Mouse (Mus musculus): ENCODE measurements around the gene Pcp2.
A peak's percentile ranks its signal among the peaks of the same experiment; 100 is the strongest.

Pcp2 gene

DNA sequence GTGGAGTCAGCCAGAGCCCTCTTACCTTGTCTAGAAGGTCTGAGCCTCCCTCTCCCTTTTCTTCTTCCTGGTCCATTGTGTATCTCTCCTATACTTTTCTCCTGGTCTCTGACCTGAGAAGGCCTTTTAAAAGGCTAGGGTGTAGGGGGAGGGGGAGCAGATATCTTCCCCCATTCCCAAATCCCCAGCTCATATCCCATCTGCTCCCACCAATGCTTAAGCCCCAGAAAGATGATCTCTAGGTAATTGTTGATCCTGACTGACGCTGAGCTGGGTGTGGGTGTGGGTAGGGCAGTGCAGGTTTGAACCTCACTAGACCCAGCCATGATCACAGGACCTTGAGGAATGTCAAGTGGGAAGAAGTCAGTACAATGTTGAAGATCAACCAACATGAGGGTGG lies at the start of gene Pcp2:
Gene Pcp2, minus strand, starts transcription at position 101 of the 400 bp plus-strand sequence.
- no peak for DNase-seq

DNA sequence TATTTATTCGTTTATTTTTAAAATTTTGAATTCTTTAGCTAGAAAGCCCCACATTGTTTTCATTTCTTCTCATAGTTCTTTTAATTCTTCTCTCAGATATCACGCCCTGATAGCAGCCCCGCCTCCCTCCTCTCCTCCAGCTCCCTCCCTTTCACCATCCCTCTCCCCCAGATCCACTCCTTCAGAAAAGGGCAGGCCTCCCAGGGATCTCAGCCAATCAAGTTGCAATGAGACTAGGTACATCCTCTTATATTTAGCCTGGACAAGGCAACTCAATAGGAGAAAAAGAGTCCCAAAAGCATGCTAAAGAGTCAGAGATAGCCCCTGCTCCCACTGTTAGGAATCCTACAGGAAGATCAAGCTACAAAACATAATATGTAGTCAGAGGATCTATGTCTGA lies 49.3 kb upstream of the Pcp2 start:
- DNase-seq, result no peak

DNA sequence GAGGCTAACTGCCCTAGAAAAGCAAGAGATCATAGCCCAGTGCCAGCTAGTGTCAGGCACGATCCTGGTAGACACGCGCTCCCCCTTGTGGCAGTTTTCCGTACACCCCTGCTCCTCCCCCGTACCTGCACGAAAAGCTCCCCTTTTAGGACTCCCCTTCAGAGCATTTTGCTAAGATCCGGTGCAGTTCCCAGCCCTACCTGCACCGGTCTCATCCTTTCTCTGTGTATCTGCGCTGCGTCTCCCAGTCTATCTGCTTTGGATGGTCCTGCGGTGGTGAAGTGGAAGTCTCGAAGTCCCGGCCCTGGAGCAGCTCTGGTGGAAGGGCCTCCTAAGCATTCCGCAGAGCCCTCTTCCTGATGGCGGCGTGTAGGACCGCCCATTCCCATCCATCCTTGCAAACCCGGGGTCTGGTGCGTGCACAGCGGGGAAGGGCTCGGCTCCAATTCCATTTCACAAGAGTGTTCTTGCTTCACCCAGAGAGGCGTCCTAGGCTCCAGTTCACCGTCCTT lies 46.7 kb upstream of the Pcp2 start, which contains the start of gene Fcor:
Gene Fcor, minus strand, starts transcription at position 383 of the 512 bp plus-strand sequence.
- DNase-seq, result peak; percentile 87

DNA sequence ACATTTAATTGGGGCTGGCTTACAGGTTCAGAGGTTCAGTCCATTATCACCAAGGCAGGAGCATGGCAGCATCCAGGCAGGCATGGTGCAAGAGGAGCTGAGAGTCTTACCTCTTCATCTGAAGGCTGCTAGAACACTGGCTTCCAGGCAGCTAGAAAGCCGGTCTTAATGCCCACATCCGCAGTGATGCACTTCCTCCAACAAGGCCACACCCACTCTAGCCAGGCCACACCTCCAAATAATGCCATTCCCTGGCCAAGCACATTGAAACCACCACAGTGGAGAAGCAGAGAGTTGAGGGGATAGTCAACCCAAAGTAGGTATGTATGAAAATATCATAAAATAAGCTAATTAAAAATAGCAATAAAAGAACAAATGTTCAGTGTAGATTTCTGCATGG lies 45.0 kb upstream of the Pcp2 start:
- no peak for DNase-seq

DNA sequence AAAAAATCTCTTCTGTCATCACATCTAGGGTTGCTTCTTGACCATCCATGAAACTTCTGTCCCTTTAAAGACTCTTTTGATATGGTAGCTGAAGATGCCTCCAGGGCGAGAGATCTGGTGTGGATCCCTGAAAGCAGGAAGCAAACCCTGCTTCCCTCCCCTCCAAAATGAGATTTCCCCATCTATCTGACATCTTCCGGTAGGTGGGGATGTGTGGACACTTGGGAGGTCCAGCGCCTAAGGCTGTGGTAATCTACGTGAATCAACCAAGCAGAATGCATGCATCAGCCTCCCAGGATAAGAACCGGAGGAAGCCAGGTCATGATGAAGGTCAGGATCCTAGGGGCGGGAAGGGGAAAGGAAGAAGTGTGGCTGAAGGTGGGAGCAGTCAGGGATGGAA lies 40.2 kb upstream of the Pcp2 start, which contains the start of gene Mcemp1:
Gene Mcemp1, plus strand, starts transcription at position 248 of the 400 bp plus-strand sequence.
- DNase-seq, result no peak

DNA sequence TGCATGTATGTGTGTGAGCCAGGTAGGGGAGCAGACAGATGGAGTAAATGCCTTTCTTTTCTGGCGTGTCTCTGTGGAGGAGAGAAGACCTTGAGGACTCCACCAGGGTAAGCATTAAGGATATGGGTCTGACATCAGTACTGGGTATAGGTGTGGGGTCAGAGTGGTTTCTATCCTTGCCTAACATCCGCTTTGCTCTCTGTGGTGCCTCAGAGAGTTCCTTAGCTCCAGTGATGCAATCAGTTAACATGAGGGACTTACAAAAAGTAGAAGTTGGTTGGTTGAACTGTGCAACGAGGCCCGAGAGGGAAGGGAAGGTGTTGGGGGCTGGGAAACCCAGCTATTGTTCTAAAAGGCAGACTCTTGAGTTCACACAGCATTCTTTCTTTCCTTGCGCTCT lies 39.1 kb upstream of the Pcp2 start:
- no peak for DNase-seq

DNA sequence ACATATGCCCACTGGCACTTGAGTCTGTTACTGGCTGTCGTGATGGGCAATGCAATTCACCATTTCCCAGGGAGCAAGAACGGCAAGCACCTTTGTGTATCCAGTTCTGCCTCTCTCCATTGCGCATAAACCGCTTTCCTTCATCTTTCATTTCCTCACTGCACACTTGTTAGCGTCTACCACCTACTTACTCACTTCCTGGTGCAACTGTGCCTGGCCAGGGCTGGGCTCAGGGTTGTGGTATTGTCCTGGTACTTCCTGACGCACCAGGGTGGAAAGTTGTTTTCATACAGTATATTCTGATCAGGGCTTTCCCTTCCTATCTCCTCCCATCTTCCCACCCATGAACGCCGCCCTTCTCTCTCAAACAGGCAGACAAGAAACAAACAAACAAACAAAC lies 35.5 kb upstream of the Pcp2 start:
- no peak for DNase-seq

DNA sequence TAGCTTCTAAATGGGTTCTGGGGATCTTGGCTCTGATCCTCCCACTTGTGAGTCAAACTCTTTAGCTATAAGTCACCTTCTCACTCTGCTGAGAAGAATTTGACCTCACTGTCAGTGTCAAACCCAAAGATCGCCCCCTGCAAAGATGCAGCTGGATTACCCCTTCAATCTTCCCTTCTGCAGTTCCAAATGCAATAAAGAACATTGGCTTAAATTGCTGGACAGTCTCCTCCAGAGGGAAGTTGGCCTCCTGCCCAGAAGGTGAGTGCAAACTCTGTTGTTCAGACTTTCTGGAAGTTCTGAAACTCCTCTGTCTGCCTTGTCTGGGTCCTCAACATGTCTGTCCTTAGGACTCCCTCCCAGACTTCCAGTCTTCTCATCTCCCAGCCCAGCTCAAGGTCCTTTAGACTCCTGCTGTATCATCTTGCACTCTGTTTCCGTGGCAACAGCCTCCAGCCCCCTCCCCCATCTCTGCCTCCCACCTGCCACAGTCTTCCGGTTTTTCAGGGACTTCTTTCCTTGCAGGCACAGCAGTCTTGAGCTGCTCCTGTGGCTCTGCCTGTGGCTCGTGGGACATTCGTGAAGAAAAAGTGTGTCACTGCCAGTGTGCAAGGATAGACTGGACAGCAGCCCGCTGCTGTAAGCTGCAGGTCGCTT lies 31.5 kb upstream of the Pcp2 start:
- no peak for DNase-seq

DNA sequence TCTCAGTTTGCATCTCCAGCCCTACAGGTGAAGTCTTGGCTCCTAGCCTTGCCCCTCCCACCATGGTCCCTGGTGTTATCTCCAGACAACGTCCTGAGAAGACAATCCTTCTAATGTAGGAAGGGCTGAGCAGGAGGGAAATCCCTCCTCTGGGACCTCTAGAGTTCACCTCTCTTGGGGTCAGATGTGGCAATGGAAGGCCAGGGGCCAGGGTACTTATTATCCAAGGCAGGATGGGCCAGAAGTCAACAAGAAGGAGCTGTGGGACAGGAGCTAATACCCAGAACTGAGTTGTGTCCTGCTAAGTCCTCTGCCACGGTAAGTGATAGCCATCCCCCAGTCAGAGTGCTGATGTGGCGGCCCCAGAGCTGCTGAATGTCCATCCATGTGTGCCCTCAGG lies 30.2 kb upstream of the Pcp2 start, which contains the start of gene Retn:
Gene Retn, plus strand, starts transcription at position 245 of the 400 bp plus-strand sequence.
- no peak for DNase-seq

DNA sequence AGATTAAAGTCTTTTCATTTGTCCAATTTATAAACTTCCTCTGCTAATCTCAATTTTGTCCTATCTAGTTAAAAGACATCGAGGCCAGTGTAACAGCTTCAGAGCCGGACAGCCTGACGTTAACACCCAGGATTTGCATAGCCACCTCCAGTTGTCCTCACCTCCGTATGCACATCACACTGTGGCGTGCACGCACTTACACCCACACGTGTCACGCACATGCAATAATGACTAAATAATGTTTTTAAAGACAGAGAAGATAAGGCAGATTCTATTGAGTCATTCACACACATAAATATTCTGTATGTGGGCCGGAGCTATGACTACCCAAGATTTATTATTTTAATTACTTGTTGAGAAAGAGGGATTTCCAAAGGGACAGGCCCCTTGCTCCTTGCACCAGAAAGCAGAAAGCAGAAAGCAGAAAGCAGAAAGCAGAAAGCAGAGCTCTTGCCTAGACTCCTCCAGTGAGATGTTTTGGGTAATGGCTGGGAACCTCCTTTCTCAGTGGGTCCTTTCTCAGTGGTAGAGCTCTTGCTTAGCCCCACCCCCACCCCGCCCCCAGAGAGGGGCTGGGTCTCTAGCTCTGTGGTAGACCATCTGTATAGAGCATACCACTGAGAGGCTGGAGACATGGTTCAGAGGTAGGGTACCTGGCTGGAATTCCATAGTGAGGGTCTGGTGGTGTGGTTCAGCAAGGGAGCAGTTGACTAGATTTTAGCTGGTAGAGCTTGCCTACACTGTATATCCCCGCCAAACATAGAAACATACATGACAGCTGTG lies 29.6 kb upstream of the Pcp2 start:
- no peak for DNase-seq

DNA sequence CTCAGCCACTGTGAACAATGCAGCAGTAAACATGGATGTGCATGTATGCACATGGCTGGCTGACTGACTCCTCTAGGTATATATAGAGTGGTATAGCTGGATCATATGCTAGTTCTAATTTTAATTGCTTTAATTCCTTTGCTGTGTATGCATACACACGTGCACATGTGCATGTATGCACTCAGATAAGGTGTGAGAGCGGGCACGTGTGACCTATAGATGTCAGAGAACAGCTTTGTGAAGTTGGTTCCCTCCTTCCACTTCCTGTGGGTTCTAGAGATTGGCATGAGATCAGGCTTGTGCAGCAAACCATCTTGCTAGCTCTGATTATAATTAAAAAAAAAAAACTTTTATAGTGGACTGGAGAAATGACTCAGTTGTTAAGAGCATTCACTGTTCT lies 27.5 kb upstream of the Pcp2 start:
- DNase-seq, result no peak

DNA sequence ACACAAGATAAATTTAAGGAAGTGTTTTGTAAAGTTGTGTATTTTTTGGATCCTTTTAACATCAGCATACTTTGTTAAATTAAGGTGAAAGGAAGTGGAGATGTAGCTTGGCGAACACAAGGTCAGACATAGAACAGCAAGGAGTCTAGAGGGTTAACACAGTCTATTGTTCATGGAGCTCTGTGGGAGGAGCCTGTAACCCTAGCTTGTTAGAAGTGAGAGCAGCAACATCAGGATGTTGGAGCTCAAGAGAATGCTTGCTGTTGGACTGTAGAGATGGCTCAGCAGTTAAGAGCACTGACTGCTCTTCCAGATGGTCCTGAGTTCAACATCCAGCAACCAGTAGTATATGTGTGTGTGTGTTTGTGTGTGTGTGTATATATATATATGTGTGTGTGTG lies 23.6 kb upstream of the Pcp2 start:
- DNase-seq, result no peak

DNA sequence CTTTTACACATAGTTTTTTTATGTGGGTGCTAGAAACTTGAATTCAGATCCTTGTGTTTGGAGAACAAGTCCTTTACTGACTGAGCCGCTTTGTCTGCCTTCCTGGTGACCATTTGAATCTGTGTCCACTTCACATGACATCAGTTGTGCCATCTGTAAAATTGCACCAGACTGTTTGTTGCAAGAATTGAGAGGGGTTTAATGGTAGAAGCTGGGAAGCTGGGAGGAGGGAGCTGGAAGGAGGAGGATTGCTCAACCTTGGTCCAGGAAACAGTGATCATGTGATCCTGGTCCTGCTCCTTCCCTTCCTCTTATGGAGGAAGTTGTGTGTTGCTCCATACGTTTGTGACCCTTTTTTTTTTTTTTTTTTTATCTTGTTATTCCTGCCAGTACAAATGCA lies 22.9 kb upstream of the Pcp2 start:
- no peak for DNase-seq

DNA sequence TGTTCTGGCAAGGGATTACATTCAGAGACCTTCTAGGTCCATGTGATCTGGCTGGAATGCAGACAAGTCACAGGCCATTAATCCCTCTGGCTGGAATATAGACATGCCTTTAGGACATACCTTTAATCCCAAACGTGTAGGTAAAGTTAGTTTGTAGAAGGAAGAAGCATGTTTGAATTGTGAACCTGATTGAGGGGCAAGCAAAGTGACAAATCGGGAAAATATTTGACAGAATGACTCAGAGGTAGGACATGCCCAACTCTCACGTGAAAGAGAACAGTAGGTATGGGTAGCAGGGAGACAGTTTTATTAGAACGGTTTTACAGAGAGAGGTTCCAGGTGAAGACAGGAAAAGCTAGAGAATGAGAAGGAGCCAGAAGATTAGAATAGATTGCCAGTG lies 22.2 kb upstream of the Pcp2 start:
- DNase-seq, result no peak

DNA sequence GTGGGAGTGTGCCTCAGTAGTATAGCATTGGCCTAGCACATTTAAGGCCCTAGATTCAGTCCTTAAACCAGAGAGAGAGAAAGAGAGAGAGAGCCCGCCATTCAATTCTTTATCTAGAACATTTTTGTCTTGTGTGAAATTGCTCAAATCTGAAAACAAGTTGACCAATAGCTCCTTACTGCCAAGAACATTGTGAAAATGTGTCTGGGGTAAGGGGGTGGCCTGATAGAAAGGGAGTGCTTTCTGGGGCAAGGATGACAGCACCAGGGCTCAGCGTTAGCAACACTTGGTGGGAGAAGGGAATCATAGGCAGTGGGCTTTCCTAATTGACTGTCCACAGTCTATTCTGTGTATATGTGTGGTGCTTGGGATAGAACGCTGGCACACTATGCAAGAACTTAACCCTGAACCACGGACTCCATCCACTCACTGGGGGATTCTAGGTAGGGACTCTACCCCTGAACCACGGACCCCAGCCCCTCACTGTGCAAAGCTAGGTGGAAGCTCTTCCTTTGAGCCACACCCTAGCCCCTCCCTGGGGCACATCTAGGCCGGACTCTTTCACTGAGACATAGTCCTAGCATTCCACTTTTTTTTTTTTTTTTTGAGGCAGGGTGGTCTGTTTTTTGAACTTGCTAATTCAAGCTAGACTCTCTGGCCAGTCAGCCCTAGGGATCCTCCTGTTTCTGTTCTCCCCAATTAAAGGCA lies 21.6 kb upstream of the Pcp2 start:
- DNase-seq, result no peak

DNA sequence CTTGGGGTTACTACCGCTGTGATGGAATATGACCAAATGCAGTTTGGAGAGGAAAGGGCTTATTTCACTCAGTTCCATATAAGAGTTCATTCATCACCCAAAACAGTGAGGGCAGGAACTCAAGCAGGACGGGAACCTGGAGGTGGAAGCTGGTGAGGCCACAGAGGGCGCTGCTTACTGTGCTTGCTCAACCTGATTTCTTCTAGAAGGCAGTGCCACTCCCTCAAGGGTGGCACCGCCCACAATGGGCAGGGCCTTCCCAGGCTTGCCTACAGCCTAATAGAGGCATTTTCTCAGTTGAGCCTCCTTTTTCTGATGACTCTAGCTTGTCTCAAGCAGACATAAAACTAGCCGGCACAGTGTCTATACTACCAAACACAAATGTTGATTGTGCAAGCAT lies 20.5 kb upstream of the Pcp2 start:
- peak; percentile 45 for DNase-seq

DNA sequence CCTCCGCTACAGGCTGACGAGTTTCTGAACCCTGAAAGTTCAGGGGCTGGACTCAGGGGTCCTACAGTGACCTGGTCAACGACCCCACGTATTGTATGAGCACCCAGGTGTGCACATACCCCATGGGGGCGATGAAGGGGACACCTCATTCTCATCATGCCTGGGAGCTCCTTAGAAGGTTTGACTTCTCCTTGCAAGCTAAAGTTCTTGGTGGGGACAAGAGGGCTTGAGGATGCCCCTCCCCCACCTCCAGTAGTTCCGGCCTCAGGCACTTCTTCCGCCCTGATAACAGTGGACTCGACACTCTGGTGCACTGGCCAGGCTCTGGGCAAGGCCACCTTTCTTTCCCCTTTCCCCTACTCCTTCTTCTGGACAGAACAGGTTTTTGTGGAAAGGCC lies 6.1 kb upstream of the Pcp2 start:
- no peak for DNase-seq

DNA sequence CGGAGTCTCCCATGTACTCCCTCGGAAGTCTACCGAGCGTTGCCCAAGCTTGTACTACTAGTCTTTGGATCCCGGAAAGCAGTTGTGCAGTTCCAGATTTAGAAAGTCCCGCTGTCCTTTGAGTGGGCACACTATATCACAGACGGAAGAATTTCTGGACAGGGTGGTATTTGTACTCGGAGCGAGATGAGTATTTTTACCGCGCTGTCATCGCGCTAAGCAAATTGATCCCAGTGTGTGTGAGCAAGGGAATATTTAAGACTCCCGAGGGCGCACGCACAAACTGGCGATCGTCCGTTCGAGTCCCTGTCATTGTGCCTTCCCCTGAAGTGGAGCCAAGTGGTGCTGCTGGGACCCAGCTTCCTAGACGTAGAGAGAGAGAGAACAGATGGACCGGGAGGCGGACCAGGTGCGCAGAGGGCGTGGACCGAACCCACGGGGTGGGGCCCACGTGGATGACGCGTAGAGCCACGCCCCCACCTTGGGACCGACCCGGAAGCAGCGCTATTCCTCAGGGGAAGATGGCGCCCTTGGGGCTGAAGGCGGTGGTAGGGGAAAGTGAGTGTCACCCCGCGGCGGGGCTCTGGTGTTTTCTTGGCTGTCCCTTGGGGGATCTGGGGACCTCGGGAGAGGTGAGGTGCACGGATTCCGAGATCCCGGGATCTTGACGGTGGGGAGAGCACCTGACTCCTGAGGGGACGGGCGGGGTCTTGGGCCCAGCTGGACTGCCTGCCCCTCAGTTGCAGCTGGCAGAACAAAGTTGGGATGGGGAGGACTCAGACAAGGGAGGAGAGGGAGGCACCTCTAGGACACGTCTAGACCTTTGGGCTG lies 5.5 kb upstream of the Pcp2 start, which contains the start of gene Stxbp2:
Gene Stxbp2, plus strand, starts transcription at position 309 of the 831 bp plus-strand sequence.
- DNase-seq, result peak; percentile 78

DNA sequence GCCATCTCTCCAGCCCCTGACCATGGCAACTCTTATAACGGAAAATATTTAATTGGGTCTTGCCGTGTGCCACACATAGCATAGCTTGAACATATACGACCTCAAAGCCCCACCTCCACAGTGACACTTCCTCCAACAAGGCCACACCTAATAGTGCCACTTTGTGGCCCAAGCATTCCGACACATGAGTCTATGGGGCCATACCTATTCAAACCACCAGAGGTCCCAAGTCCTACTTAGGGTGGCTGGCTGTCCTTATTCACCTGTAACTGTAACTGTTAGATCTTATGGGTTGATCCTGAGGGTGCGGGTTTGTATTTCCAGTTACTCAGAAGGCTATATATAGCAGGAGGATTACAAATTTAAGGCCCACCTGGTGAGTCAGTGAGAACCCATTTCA lies 2.7 kb upstream of the Pcp2 start:
- no peak for DNase-seq

DNA sequence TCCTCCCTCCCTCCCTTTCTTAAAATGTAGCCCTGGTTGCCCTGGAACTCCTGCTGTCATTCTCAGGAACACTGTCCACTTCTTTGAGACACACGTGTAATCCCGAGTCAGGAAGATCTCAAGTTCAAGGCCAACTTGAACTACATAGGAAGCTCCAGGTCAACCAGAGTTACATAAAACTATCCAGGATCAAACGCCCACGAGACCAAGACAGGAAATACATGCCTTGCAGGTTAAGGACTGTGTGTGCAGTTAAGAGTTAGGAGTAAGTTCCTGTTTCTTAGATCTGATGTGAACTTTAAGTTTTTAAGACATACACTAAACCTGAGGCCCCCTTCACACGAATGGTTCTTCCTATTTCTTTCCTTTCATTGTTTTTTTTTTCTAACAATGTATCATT lies 1.6 kb upstream of the Pcp2 start:
- no peak for DNase-seq

DNA sequence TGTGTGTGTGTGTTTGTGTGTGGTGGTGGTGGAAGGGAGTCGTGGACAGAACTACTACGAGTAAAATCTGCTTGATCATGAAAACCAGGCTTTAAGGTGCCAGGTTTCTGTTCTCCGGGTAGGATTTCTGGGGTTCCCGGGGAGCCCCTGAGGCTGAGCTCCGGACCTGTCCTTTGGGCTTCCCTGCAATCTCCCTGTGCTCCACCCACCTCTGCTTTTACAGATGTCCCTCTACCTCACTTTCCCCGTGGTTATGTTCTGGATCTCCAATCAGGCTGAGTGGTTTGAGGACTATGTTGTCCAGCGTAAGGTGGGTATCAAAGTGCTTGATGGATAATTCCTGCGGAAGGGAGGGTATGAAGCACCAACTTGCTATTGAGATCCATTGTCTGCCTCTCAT lies 3.2 kb downstream of the Pcp2 start:
- DNase-seq, result no peak

DNA sequence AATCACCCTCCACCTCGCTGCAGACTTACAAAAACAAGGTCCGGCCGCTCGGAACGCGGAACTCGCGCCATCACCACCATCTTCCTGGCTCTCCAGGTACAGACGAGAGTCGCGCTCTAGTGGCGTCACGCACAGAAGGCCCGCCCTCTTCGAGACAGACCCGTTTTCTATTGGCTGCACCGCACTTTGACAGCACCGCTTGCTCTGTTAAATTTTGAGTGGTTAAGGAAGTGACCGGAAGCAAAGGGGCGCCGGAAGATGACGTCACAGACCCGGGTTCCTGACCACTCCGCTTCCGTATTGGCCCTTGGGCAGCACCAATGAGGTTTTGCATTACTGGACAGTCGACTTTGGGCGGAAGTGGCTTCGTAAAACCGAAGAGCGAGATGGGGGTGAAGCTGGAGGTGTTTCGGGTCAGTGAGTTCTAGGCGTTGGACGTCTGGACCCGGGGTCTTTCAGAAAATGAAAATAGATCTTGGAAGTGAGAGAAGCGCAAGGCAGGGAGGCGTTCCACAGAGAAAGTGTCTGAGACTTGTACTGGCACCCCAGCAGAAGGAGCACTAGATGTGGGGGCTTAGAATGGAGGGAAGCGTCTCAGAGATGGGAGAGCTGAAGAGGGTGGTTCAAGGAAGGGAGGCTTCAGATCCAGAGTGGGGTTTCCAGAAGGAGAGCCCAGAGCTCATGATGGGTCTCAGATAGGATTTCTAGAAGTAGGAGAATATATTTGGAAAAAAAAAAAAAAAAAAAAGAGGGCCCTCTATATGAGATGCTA lies 4.0 kb downstream of the Pcp2 start, which contains the start of the genes Xab2 and Pet100:
Gene Xab2, minus strand, starts transcription at position 118 of the 772 bp plus-strand sequence.
Gene Pet100, plus strand, starts transcription at position 350 of the 772 bp plus-strand sequence.
- DNase-seq, result peak; percentile 100

All from layer of hippocampus, adult 9-11 months (tissue).